Mouse (Mus musculus) thymus, adult 2 months (tissue): ENCODE results near the gene Gas7.

Source experiments
- CTCF ChIP-seq: fragments of 200-500 bp; IDR thresholded peaks from 2 replicates; pipeline ENCODE4 v1.5.1; 2012; ENCODE audit warnings: mild to moderate bottlenecking, control low read depth, low read length, moderate library complexity, borderline replicate concordance; ENCODE audit not compliant: control insufficient read depth, poor library complexity, insufficient read depth; ENCODE audit errors: extremely low read depth
- POLR2A ChIP-seq: fragments of 200-500 bp; IDR thresholded peaks from 2 replicates; pipeline ENCODE4 v1.6.1; 2012; ENCODE audit warnings: mild to moderate bottlenecking, low read length, control low read depth, moderate library complexity; ENCODE audit not compliant: control insufficient read depth, poor library complexity, insufficient read depth; ENCODE audit errors: extremely low read depth

- TF ChIP-seq POLR2A: no peak
- TF ChIP-seq CTCF: no peak
These were observed 196.5 kb downstream of the Gas7 start for GRCm38 (mm10) chr11:67651731-67652130.
